Mouse (Mus musculus) gastrocnemius, postnatal 25 days (tissue): ENCODE results near the gene Add3. TPM values are rescaled to one million over a fixed set of nuclear protein-coding genes. Genes with fewer than 3 reads are reported as not detected.

Source experiments
- DNase-seq: peaks from one replicate; pipeline ENCODE4 v3.0.0; 2022
- long read RNA-seq, 2 experiments: library from polyadenylated mRNA; stranded (forward); transcript quantifications; one replicate each; pipeline ENCODE4 v2.0.0; 2021
- total RNA-seq, 2 experiments: library from RNA; stranded (reverse); gene quantifications; 1 replicate in 1 of 2; 2 replicates in 1 of 2; pipeline ENCODE4 v1.2.3; 2021

The Add3 gene
- total RNA-seq, result 10 to 100 TPM; 21.4 to 24.3 TPM
- long read RNA-seq, experiment 1, full-length matches to known transcripts, result 4 of 6 reads
- long read RNA-seq, experiment 1, partial matches to known transcripts, result 1 of 6 reads
- long read RNA-seq, experiment 1, other reads (novel, unspliced or antisense), result 1 of 6 reads
- long read RNA-seq, experiment 2, full-length matches to known transcripts, result 10 of 20 reads
- long read RNA-seq, experiment 2, partial matches to known transcripts, result 5 of 20 reads
- long read RNA-seq, experiment 2, other reads (novel, unspliced or antisense), result 5 of 20 reads

- peak; percentile 43 for DNase-seq
Observed at GRCm38 (mm10) chr19:53140044-53140803, at the start of gene Add3. Gene Add3, plus strand, starts transcription at chr19:53140443.

GRCm38 (mm10) chr19:53090677-53091076 is 49.6 kb upstream of the Add3 start:
- DNase-seq, result no peak

GRCm38 (mm10) chr19:53092251-53092650 is 48.0 kb upstream of the Add3 start:
- DNase-seq, result no peak

GRCm38 (mm10) chr19:53093294-53093693 is 46.9 kb upstream of the Add3 start:
- no peak for DNase-seq

GRCm38 (mm10) chr19:53094684-53095083 is 45.6 kb upstream of the Add3 start:
- no peak for DNase-seq

GRCm38 (mm10) chr19:53101374-53102300 is 38.6 kb upstream of the Add3 start:
- no peak for DNase-seq

- peak; percentile 49 for DNase-seq
Observed at GRCm38 (mm10) chr19:53105374-53106090, 34.7 kb upstream of the Add3 start.

GRCm38 (mm10) chr19:53106952-53107351 is 33.3 kb upstream of the Add3 start:
- no peak for DNase-seq

GRCm38 (mm10) chr19:53107361-53108247 is 32.6 kb upstream of the Add3 start:
- peak; percentile 37 for DNase-seq

- DNase-seq, result peak; percentile 38
Observed at GRCm38 (mm10) chr19:53111996-53112590, 28.1 kb upstream of the Add3 start.

- DNase-seq, result no peak
Observed at GRCm38 (mm10) chr19:53119255-53119795, 20.9 kb upstream of the Add3 start.

GRCm38 (mm10) chr19:53120483-53120882 is 19.8 kb upstream of the Add3 start:
- no peak for DNase-seq

GRCm38 (mm10) chr19:53122641-53123241 is 17.5 kb upstream of the Add3 start:
- DNase-seq, result no peak

GRCm38 (mm10) chr19:53123301-53123700 is 16.9 kb upstream of the Add3 start:
- no peak for DNase-seq

- DNase-seq, result no peak
Observed at GRCm38 (mm10) chr19:53125679-53126078, 14.6 kb upstream of the Add3 start.

GRCm38 (mm10) chr19:53126546-53126945 is 13.7 kb upstream of the Add3 start:
- no peak for DNase-seq

- no peak for DNase-seq
Observed at GRCm38 (mm10) chr19:53127320-53128291, 12.6 kb upstream of the Add3 start.
